Mouse (Mus musculus): ENCODE results near the gene Cs. TPM values are rescaled to one million over a fixed set of nuclear protein-coding genes. Genes with fewer than 3 reads are reported as not detected.

Gene Cs
- polyA plus RNA-seq, 1 experiment from 2014 or later: 567 TPM

DNA sequence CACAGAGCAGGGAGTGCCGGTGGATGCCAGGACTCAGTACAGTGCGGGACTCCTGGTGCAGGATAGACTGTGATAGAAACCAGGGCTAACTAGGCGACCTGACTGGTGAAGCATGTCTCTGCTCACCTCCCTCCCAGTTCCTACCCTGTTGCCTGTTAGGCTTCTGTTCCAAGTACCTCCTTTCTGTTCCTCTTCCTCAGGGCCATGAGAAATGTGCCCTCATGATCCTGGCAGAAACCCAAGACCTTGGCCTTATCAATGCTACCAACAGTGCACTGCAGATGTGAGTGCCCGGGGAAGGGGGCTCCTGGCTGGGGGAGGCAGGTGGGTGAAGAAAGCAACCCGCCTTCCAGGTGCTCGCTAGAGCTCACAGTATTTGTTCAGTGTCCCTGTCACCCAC is 52.0 kb downstream of the Cs start:
- H3K27me3 ChIP-seq (ENCODE audit: control insufficient read depth, insufficient read depth, low read length): no peaks in the 10 kb centered on the region
- peaks cover 7% of the 10 kb centered on the region for H3K4me1 ChIP-seq (ENCODE audit: control insufficient read depth, insufficient read depth, low read length)
- H3K27ac ChIP-seq (ENCODE audit: low read length): no peak overlapping the region
- 58% methylated on average over 6 of the region's 6 CpGs for WGBS
- H3K9me3 ChIP-seq (replicated peaks; ENCODE audit: control insufficient read depth, low read length): no peaks in the 10 kb centered on the region
- ATAC-seq (replicated peaks; ENCODE audit: extremely low read depth, insufficient read depth, low FRiP score): 0 out of 2 replicates have a peak, but pooled peaks have one; percentile 21
- H3K4me2 ChIP-seq (ENCODE audit: low read depth, low read length): no peak overlapping the region
- H3K36me3 ChIP-seq (ENCODE audit: control insufficient read depth, insufficient read depth): peaks cover 57% of the 10 kb centered on the region
- H3K9ac ChIP-seq (ENCODE audit: low read length): no peak overlapping the region; the same call in 1 of the 2 replicates
- no peak overlapping the region for H3K4me3 ChIP-seq (ENCODE audit: low read length)

- peaks cover 7% of the 10 kb centered on the region for H3K4me1 ChIP-seq (ENCODE audit: control insufficient read depth, insufficient read depth, low read length)
- 89% methylated on average over 12 of the region's 12 CpGs for WGBS
- no peak overlapping the region for H3K4me2 ChIP-seq (ENCODE audit: low read depth, low read length)
- H3K9me3 ChIP-seq (replicated peaks; ENCODE audit: control insufficient read depth, low read length): no peaks in the 10 kb centered on the region
- H3K9ac ChIP-seq (ENCODE audit: low read length): no peak overlapping the region
- peaks cover 53% of the 10 kb centered on the region for H3K36me3 ChIP-seq (ENCODE audit: control insufficient read depth, insufficient read depth)
- no peak overlapping the region for H3K4me3 ChIP-seq (ENCODE audit: low read length)
- H3K27ac ChIP-seq (ENCODE audit: low read length): no peak overlapping the region
- no peaks in the 10 kb centered on the region for H3K27me3 ChIP-seq (ENCODE audit: control insufficient read depth, insufficient read depth, low read length)
- ATAC-seq (replicated peaks; ENCODE audit: extremely low read depth, insufficient read depth, low FRiP score): no peak
Measured at GRCm38 (mm10) chr10:128390366-128390765, 52.8 kb downstream of the Cs start.

DNA sequence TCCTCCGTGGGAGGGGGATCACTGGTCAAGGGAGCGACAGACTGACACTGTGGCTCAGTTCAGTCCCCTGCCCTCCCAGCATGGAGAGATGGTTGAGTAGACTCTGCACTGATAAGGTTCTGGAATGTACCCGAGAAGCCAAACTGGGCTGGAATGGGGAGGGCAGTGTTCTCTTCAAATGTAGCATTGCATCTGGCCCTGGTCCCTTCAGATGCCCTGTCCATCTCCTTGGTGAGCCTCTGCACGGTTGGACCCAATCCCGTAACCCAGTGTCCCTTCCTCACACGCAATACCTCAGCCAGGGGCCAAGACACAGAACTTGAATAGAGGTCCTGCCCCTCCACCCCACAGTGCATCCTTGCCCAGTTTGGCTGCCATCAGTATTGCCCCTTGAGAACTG is 54.3 kb downstream of the Cs start:
- Histone ChIP-seq H3K4me3 (ENCODE audit: low read length) (no peak overlapping the region), H3K36me3 (ENCODE audit: control insufficient read depth, insufficient read depth) (peaks cover 45% of the 10 kb centered on the region), H3K9ac (ENCODE audit: low read length) (no peak overlapping the region), H3K27me3 (ENCODE audit: control insufficient read depth, insufficient read depth, low read length) (no peaks in the 10 kb centered on the region), H3K27ac (ENCODE audit: low read length) (no peak overlapping the region), H3K4me1 (ENCODE audit: control insufficient read depth, insufficient read depth, low read length) (peaks cover 7% of the 10 kb centered on the region), H3K4me2 (ENCODE audit: low read depth, low read length) (no peak overlapping the region), H3K9me3 (replicated peaks; ENCODE audit: control insufficient read depth, low read length) (no peaks in the 10 kb centered on the region)
- ATAC-seq (replicated peaks; ENCODE audit: extremely low read depth, insufficient read depth, low FRiP score): no peak
- WGBS: 47% methylated on average over 6 of the region's 6 CpGs

DNA sequence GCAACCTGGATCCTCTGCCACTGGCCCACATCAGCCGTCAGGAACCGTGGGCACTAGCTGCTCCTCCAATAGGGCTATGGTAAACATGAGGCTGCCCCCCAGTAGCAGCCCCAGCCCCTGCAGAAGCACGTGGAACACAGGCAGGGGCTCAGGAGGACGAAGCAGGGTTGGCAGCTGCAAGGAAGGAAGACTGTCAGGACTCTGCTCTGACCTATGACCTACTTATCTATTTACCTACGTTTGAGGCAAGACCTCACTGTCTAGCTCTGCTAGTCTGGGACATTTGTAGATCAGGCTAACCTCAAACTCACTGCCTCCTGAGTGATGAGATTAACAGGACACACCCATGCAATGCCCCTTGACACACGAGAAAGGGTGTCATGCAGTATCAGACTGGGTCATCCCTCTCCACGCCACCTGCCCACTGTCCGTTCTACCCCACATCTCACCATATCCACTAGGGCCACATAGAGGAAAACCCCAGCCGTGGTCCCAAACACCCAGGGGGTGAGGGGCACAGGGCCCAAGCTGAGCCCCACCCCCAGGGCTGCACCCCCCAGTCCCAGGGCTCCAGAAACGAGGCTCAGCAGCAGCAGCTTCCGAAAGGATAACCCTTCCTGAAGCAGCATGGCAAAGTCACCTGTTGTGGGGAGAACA is 58.6 kb downstream of the Cs start:
- no peak overlapping the region for H3K9ac ChIP-seq (ENCODE audit: low read length)
- ATAC-seq (replicated peaks; ENCODE audit: extremely low read depth, insufficient read depth, low FRiP score): no peak
- no peak overlapping the region for H3K4me2 ChIP-seq (ENCODE audit: low read depth, low read length)
- H3K4me1 ChIP-seq (ENCODE audit: control insufficient read depth, insufficient read depth, low read length): peaks cover 8% of the 10 kb centered on the region
- no peak overlapping the region for H3K27ac ChIP-seq (ENCODE audit: low read length)
- H3K9me3 ChIP-seq (replicated peaks; ENCODE audit: control insufficient read depth, low read length): no peaks in the 10 kb centered on the region
- H3K4me3 ChIP-seq (ENCODE audit: low read length): no peak overlapping the region
- H3K27me3 ChIP-seq (ENCODE audit: control insufficient read depth, insufficient read depth, low read length): no peaks in the 10 kb centered on the region
- WGBS: 49% methylated on average over 11 of the region's 11 CpGs
- H3K36me3 ChIP-seq (ENCODE audit: control insufficient read depth, insufficient read depth): peaks cover 6% of the 10 kb centered on the region; the same call in 1 of the 2 replicates

GRCm38 (mm10) chr10:128396716-128397264 is 59.3 kb downstream of the Cs start:
- Histone ChIP-seq H3K36me3 (ENCODE audit: control insufficient read depth, insufficient read depth) (peaks cover 4% of the 10 kb centered on the region; the same call in 1 of the 2 replicates), H3K4me1 (ENCODE audit: control insufficient read depth, insufficient read depth, low read length) (peaks cover 5% of the 10 kb centered on the region; the same call in 1 of the 2 replicates), H3K9me3 (replicated peaks; ENCODE audit: control insufficient read depth, low read length) (no peaks in the 10 kb centered on the region), H3K9ac (ENCODE audit: low read length) (no peak overlapping the region), H3K27ac (ENCODE audit: low read length) (no peak overlapping the region), H3K27me3 (ENCODE audit: control insufficient read depth, insufficient read depth, low read length) (no peaks in the 10 kb centered on the region), H3K4me2 (ENCODE audit: low read depth, low read length) (no peak overlapping the region), H3K4me3 (ENCODE audit: low read length) (no peak overlapping the region)
- WGBS: 52% methylated on average over 10 of the region's 10 CpGs
- ATAC-seq (replicated peaks; ENCODE audit: extremely low read depth, insufficient read depth, low FRiP score): no peak

DNA sequence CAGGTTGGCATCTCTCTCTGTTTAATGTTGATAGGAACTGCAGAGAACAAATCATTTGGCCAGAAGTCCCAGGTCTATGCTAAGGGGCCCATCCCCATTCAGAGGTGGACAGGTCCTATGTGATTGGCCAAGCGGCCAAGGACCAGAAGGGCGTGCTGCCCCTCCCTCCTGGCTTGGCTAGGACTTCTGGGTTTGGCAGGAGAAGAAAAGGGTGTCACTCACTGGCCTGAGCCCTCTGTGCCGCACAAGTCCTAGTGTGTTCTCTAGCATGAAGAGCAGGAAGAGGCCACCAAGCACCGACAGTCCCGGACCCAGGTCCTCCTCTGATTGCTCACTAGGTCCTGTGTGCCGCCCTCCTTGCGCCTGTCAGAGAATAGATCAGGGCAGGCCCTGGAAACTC is 59.9 kb downstream of the Cs start:
- Histone ChIP-seq H3K9ac (ENCODE audit: low read length) (no peak overlapping the region), H3K27me3 (ENCODE audit: control insufficient read depth, insufficient read depth, low read length) (no peaks in the 10 kb centered on the region), H3K4me3 (ENCODE audit: low read length) (no peak overlapping the region), H3K27ac (ENCODE audit: low read length) (no peak overlapping the region), H3K4me2 (ENCODE audit: low read depth, low read length) (no peak overlapping the region), H3K36me3 (ENCODE audit: control insufficient read depth, insufficient read depth) (no peaks in the 10 kb centered on the region), H3K9me3 (replicated peaks; ENCODE audit: control insufficient read depth, low read length) (no peaks in the 10 kb centered on the region), H3K4me1 (ENCODE audit: control insufficient read depth, insufficient read depth, low read length) (peaks cover 2% of the 10 kb centered on the region; the same call in 1 of the 2 replicates)
- WGBS: 63% methylated on average over 7 of the region's 7 CpGs
- no peak for ATAC-seq (replicated peaks; ENCODE audit: extremely low read depth, insufficient read depth, low FRiP score)

DNA sequence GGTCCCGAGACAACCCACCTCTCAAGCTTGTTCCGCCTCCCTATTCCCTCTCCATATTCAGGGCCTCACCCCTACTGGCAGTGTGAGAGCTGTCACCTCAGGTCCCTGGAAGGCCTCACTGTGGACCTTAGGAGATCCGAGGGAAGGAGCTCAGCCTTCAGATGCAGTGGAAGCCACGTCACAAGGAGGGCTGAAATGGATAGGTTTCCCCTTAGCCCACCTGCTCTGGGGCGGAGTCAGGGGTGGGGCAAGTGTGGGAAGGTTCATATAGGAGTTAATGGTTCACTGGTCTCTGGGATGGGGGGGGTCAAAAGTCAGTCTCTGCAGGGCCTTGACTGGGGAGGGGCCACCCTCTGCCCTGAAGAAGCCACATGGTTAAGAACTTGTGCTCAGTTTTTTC is 62.8 kb downstream of the Cs start:
- Histone ChIP-seq H3K36me3 (ENCODE audit: control insufficient read depth, insufficient read depth) (no peaks in the 10 kb centered on the region), H3K9me3 (replicated peaks; ENCODE audit: control insufficient read depth, low read length) (no peaks in the 10 kb centered on the region), H3K4me3 (ENCODE audit: low read length) (no peak overlapping the region), H3K27me3 (ENCODE audit: control insufficient read depth, insufficient read depth, low read length) (no peaks in the 10 kb centered on the region), H3K9ac (ENCODE audit: low read length) (no peak overlapping the region), H3K4me2 (ENCODE audit: low read depth, low read length) (no peak overlapping the region), H3K27ac (ENCODE audit: low read length) (no peak overlapping the region), H3K4me1 (ENCODE audit: control insufficient read depth, insufficient read depth, low read length) (peaks cover 2% of the 10 kb centered on the region; the same call in 1 of the 2 replicates)
- ATAC-seq (replicated peaks; ENCODE audit: extremely low read depth, insufficient read depth, low FRiP score): no peak
- 39% methylated on average over 5 of the region's 5 CpGs for WGBS

DNA sequence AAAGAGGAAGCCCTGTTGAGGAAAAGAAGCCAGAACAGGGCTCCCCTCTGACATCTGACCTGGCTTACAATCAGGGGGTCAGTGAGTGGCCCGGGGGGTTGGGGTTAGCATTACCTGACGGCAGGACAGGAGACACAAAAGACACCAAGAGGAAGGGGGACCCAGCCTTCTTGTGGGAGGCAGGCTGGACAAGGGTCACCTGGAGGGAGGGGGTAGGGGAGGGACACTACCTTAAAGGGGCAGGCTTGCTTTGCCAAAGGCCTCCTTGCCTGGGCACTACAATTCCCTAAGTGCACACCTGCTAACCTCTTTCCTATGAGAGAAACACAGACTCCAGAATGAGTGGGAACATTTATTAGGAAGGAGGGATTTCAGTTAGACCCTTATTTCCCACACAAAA is 63.5 kb downstream of the Cs start, which contains the start of gene Slc39a5:
Slc39a5 (minus strand) TSS at position 174 of the 400 bp plus-strand sequence.
- peaks cover 2% of the 10 kb centered on the region; the same call in 1 of the 2 replicates for H3K4me1 ChIP-seq (ENCODE audit: control insufficient read depth, insufficient read depth, low read length)
- H3K9ac ChIP-seq (ENCODE audit: low read length): no peak within 1 kb of the TSS
- no peak for ATAC-seq (replicated peaks; ENCODE audit: extremely low read depth, insufficient read depth, low FRiP score)
- no peak within 1 kb of the TSS for H3K4me3 ChIP-seq (ENCODE audit: low read length)
- no peak within 1 kb of the TSS for H3K4me2 ChIP-seq (ENCODE audit: low read depth, low read length)
- H3K9me3 ChIP-seq (replicated peaks; ENCODE audit: control insufficient read depth, low read length): no peaks in the 10 kb centered on the region
- H3K27me3 ChIP-seq (ENCODE audit: control insufficient read depth, insufficient read depth, low read length): no peaks in the 10 kb centered on the region
- H3K36me3 ChIP-seq (ENCODE audit: control insufficient read depth, insufficient read depth): no peaks in the 10 kb centered on the region
- WGBS: 39% methylated on average over 2 of the region's 2 CpGs
- H3K27ac ChIP-seq (ENCODE audit: low read length): no peak within 1 kb of the TSS

- WGBS: 74% methylated on average over 9 of the region's 9 CpGs
- H3K36me3 ChIP-seq (ENCODE audit: control insufficient read depth, insufficient read depth): no peaks in the 10 kb centered on the region
- H3K4me2 ChIP-seq (ENCODE audit: low read depth, low read length): no peak overlapping the region
- H3K4me1 ChIP-seq (ENCODE audit: control insufficient read depth, insufficient read depth, low read length): peaks cover 2% of the 10 kb centered on the region; the same call in 1 of the 2 replicates
- no peaks in the 10 kb centered on the region for H3K27me3 ChIP-seq (ENCODE audit: control insufficient read depth, insufficient read depth, low read length)
- no peak overlapping the region for H3K27ac ChIP-seq (ENCODE audit: low read length)
- H3K9ac ChIP-seq (ENCODE audit: low read length): no peak overlapping the region
- no peaks in the 10 kb centered on the region for H3K9me3 ChIP-seq (replicated peaks; ENCODE audit: control insufficient read depth, low read length)
- H3K4me3 ChIP-seq (ENCODE audit: low read length): no peak overlapping the region
- ATAC-seq (replicated peaks; ENCODE audit: extremely low read depth, insufficient read depth, low FRiP score): no peak
Measured at GRCm38 (mm10) chr10:128401638-128402037, 64.1 kb downstream of the Cs start.

Data from heart, embryonic 16.5 days (tissue).